Mouse (Mus musculus) E14TG2a.4 (cell line): Measurements from ENCODE around the gene Pipox.

Experiments used
- CTCF ChIP-seq: conservative IDR thresholded peaks from 2 replicates; pipeline ENCODE4 v1.5.1; 2014; ENCODE audit warnings: low read length
- NANOG ChIP-seq: IDR thresholded peaks from 2 replicates; pipeline ENCODE4 v1.6.1; 2014; ENCODE audit warnings: borderline replicate concordance, low read length, mixed read lengths
- POU5F1 ChIP-seq: IDR thresholded peaks from 2 replicates; pipeline ENCODE4 v1.6.1; 2014; ENCODE audit warnings: low read length, borderline replicate concordance

DNA sequence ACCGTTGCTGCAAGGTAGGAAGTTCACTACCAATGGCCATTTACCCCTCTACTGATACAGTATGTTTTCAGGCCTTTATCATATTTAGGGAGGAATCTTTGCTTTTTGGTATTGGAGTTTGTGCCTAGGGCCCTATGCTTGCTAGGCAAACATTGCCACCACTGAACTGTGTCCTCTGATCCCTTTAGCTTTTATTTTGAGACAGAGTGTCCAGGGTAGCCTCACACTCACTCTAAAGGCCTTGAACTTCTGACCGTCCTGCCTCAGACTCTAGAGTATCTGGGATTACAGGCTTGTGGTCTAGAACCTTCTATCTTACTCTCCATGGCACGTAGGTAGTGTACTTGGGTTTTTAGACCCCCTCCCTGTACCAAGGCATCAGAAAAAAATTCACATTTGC, 6.3 kb upstream of the Pipox start:
- TF ChIP-seq CTCF, result no peak
- no peak for TF ChIP-seq POU5F1
- TF ChIP-seq NANOG, result no peak
